Mouse (Mus musculus) limb, embryonic 14.5 days (tissue): ENCODE measurements at regions not wholly inside any gene's neighbourhood (a gene's known extent, or its start where the extent isn't known, plus 50 kb on each side); places are given as distances from the start of the nearest gene placed in this dataset.

Experiments
- ATAC-seq: fragments of 200-750 bp; cut with Nextera tagmentation; 2 replicates; pipeline ENCODE4 v1.8.0; 2017; ENCODE audit warnings: low read depth, moderate number of reproducible peaks, moderate TSS enrichment; ENCODE audit not compliant: low FRiP score
- DNase-seq: peaks from one replicate; pipeline ENCODE4 v3.0.0-alpha.2; 2015; ENCODE audit warnings: low spot score
- H3K27ac ChIP-seq: fragments of 300-500 bp; sonication (generic); replicated peaks from 2 replicates; pipeline ENCODE4 v1.5.1; 2014; ENCODE audit warnings: low read depth, mild to moderate bottlenecking, low read length, moderate library complexity, mixed read lengths
- H3K27me3 ChIP-seq: fragments of 300-500 bp; sonication (generic); 2 replicates; pipeline ENCODE4 v1.6.1; 2014; ENCODE audit warnings: low read length, mixed read lengths; ENCODE audit not compliant: control insufficient read depth, insufficient read depth
- H3K36me3 ChIP-seq: fragments of 300-500 bp; sonication (generic); 2 replicates; pipeline ENCODE4 v1.6.1; 2014; ENCODE audit warnings: mild to moderate bottlenecking, low read length, moderate library complexity, mixed read lengths; ENCODE audit not compliant: control insufficient read depth, insufficient read depth
- H3K4me1 ChIP-seq: fragments of 300-500 bp; sonication (generic); 2 replicates; pipeline ENCODE4 v1.6.1; 2014; ENCODE audit warnings: antibody characterized with exemption, low read length, mixed read lengths; ENCODE audit not compliant: control insufficient read depth, insufficient read depth
- H3K4me2 ChIP-seq: fragments of 300-500 bp; sonication (generic); replicated peaks from 2 replicates; pipeline ENCODE4 v1.6.1; 2014; ENCODE audit warnings: low read depth, mild to moderate bottlenecking, low read length, moderate library complexity; ENCODE audit not compliant: severe bottlenecking
- H3K4me3 ChIP-seq: fragments of 300-500 bp; sonication (generic); replicated peaks from 2 replicates; pipeline ENCODE4 v1.5.1; 2014; ENCODE audit warnings: low read length
- H3K9ac ChIP-seq: fragments of 300-500 bp; sonication (generic); 2 replicates; pipeline ENCODE4 v1.6.1; 2014; ENCODE audit warnings: mild to moderate bottlenecking, low read depth, low read length, moderate library complexity; ENCODE audit not compliant: severe bottlenecking
- H3K9me3 ChIP-seq: fragments of 300-500 bp; sonication (generic); 2 replicates; pipeline ENCODE4 v1.6.1; 2016; ENCODE audit warnings: low read length; ENCODE audit not compliant: control insufficient read depth
- POLR2A ChIP-seq: fragments of 200-500 bp; IDR thresholded peaks from 2 replicates; pipeline ENCODE4 v1.8.0; 2012; ENCODE audit warnings: inconsistent platforms, mild to moderate bottlenecking, moderate library complexity, borderline replicate concordance; ENCODE audit not compliant: insufficient read depth, insufficient read length; ENCODE audit errors: extremely low read depth
- WGBS: fragments of 180-500 bp; shearing (Covaris S2); extraction: QIAGEN DNeasy Blood & Tissue Kit; methylation state at CpG from one replicate; pipeline ENCODE4 v1.1.7; 2014; 5-methylcytosine and 5-hydroxymethylcytosine counted together

GRCm38 (mm10) chr14:76755591-76756376 lies 199.1 kb upstream of the Serp2 start:
- H3K27me3 ChIP-seq = no peaks in the 10 kb centered on the region
- H3K9ac ChIP-seq = no peak overlapping the region
- H3K27ac ChIP-seq = no peak overlapping the region
- H3K36me3 ChIP-seq = no peaks in the 10 kb centered on the region
- H3K9me3 ChIP-seq = no peaks in the 10 kb centered on the region
- 77% methylated on average over 9 of the region's 9 CpGs for WGBS
- no peak for TF ChIP-seq POLR2A
- H3K4me1 ChIP-seq = no peaks in the 10 kb centered on the region
- no peak for DNase-seq
- no peak for ATAC-seq
- H3K4me3 ChIP-seq = no peak overlapping the region
- no peak overlapping the region for H3K4me2 ChIP-seq

GRCm38 (mm10) chr14:76753734-76754133 lies 197.0 kb upstream of the Serp2 start:
- Histone ChIP-seq H3K4me2 (no peak overlapping the region), H3K36me3 (no peaks in the 10 kb centered on the region), H3K9ac (no peak overlapping the region), H3K27me3 (no peaks in the 10 kb centered on the region), H3K27ac (no peak overlapping the region), H3K4me1 (no peaks in the 10 kb centered on the region), H3K4me3 (no peak overlapping the region), H3K9me3 (no peaks in the 10 kb centered on the region)
- no peak for TF ChIP-seq POLR2A
- no peak for ATAC-seq
- WGBS = 85% methylated on average over 5 of the region's 5 CpGs
- DNase-seq = no peak

- WGBS = 88% methylated on average over 7 of the region's 7 CpGs
- DNase-seq = no peak
- no peak overlapping the region for H3K9ac ChIP-seq
- no peak for TF ChIP-seq POLR2A
- no peaks in the 10 kb centered on the region for H3K9me3 ChIP-seq
- no peak overlapping the region for H3K4me3 ChIP-seq
- no peaks in the 10 kb centered on the region for H3K27me3 ChIP-seq
- H3K36me3 ChIP-seq = no peaks in the 10 kb centered on the region
- H3K27ac ChIP-seq = no peak overlapping the region
- peaks cover 9% of the 10 kb centered on the region for H3K4me1 ChIP-seq
- no peak for ATAC-seq
- no peak overlapping the region for H3K4me2 ChIP-seq
Measured at GRCm38 (mm10) chr14:76749178-76749577, 192.5 kb upstream of the Serp2 start.

GRCm38 (mm10) chr14:76748711-76749110 lies 192.0 kb upstream of the Serp2 start:
- Histone ChIP-seq H3K4me3 (no peak overlapping the region), H3K9me3 (no peaks in the 10 kb centered on the region), H3K4me2 (no peak overlapping the region), H3K9ac (no peak overlapping the region), H3K4me1 (peaks cover 9% of the 10 kb centered on the region), H3K36me3 (no peaks in the 10 kb centered on the region), H3K27ac (no peak overlapping the region), H3K27me3 (no peaks in the 10 kb centered on the region)
- WGBS = 92% methylated on average over 2 of the region's 2 CpGs
- no peak for DNase-seq
- TF ChIP-seq POLR2A = no peak
- ATAC-seq = no peak

GRCm38 (mm10) chr14:76747814-76748213 lies 191.1 kb upstream of the Serp2 start:
- no peaks in the 10 kb centered on the region for H3K9me3 ChIP-seq
- H3K4me3 ChIP-seq = no peak overlapping the region
- no peaks in the 10 kb centered on the region for H3K36me3 ChIP-seq
- no peak overlapping the region for H3K4me2 ChIP-seq
- H3K4me1 ChIP-seq = peaks cover 9% of the 10 kb centered on the region
- no peak for TF ChIP-seq POLR2A
- no peak overlapping the region for H3K27ac ChIP-seq
- no peak overlapping the region for H3K9ac ChIP-seq
- WGBS = 95% methylated on average over 5 of the region's 5 CpGs
- no peaks in the 10 kb centered on the region for H3K27me3 ChIP-seq
- DNase-seq = no peak
- ATAC-seq = no peak
